Mouse (Mus musculus) layer of hippocampus, adult 2 months (tissue): Measurements from ENCODE around the gene Cd209d. TPM values are rescaled to one million over a fixed set of nuclear protein-coding genes. Genes with fewer than 3 reads are reported as not detected.
"Not testable (repeated sequence)": the region's sequence is repeated elsewhere in the genome, so short reads cannot be mapped to it uniquely, and the experiment has no call there.

Source experiments
- DNase-seq, 2 experiments: peaks; one replicate each; pipeline ENCODE4 v3.0.0; 2022; ENCODE audit warnings: low spot score in 2 of 2
- H3K27ac ChIP-seq: fragments of 200-600 bp; 2 replicates; pipeline ENCODE4 v1.8.1; 2022
- H3K4me3 ChIP-seq: fragments of 200-600 bp; 2 replicates; pipeline ENCODE4 v1.8.1; 2022; ENCODE audit warnings: mild to moderate bottlenecking
- CTCF ChIP-seq: fragments of 200-600 bp; conservative IDR thresholded peaks from 2 replicates; pipeline ENCODE4 v1.8.1; 2022; ENCODE audit warnings: antibody characterized with exemption, mild to moderate bottlenecking, moderate library complexity
- long read RNA-seq, 2 experiments: library from polyadenylated mRNA; stranded (forward); transcript quantifications; one replicate each; pipeline ENCODE4 v2.0.0; 2021; ENCODE audit warnings: borderline mapping rate in 2 of 2
- total RNA-seq, 2 experiments: library from RNA; stranded (reverse); gene quantifications; 2 replicates each; pipeline ENCODE4 v1.2.3; 2021

Gene Cd209d
- not detected for total RNA-seq
- long read RNA-seq, experiment 1 = 0 reads
- long read RNA-seq, experiment 2 = 0 reads

DNA sequence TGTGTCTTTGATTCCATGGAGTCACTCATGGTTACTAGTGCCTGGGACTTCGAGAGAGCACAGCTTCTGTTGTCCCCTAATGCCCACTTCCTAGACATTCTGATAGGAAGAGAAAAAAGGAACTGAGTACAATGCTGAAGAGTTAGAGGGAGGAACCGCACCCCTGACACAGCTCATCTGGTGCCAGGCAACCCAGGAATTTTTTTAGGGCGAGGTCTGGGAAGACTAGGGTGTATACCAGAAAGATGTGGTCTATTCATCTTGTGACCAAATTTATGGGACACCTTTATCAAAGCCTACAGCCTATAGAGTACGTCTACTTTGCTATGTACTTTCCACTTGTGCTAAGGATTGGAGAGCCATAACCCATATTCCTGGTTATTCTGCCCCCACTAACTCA, at the start of gene Cd209d:
Cd209d (minus strand) TSS at position 101 of the 400 bp plus-strand sequence.
- no peak within 1 kb of the TSS for H3K27ac ChIP-seq
- DNase-seq = no peak

DNA sequence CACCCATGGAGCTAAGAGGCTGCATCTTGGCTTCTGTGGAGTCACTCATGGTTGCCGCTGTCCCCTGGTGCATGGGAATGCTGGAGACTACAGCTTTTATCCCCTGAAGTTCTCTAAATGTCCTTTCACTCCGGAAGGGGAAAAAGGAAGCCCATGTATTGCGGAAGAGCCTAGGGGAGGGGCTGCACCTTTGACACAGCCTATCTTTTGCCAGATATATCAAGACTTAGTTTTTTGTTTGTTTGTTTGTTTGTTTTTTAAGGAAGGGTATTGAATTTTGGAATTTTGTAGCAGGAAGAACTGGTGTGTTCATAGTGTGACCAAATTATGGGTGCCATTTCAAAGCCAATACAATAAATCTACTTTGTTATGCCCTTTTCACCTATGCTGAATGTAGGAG, 48.4 kb upstream of the Cd209d start, which contains the start of gene Cd209b:
Cd209b (minus strand) TSS at position 101 of the 400 bp plus-strand sequence.
- no peak for TF ChIP-seq CTCF
- no peak within 1 kb of the TSS for H3K4me3 ChIP-seq
- H3K27ac ChIP-seq = no peak within 1 kb of the TSS
- DNase-seq = no peak

More for the DNA sequence above, at the start of gene Cd209d:
- no peak for TF ChIP-seq CTCF
- no peak within 1 kb of the TSS for H3K4me3 ChIP-seq

DNA sequence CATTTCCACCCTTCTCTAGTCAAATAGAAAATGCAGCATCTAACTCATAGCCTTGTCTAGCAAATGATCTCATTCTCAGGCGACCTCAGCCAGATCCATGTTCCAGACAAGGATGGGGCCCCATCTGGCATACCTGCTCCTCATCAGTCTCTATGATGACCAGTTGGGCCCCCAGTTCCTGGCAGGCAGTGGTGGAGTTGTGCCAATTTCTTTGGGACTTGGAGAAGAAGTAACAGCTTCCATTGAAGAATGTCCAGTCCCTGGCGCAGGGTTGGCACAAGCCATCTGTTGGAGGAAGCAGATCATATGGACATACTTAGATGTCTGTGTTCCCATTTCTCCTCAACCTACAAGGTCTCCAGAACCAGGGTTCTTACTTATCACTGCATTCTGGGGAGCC, 2.2 kb downstream of the Cd209d start:
- no peak overlapping the region for H3K4me3 ChIP-seq
- DNase-seq = no peak
- no peak overlapping the region for H3K27ac ChIP-seq
- TF ChIP-seq CTCF = no peak

DNA sequence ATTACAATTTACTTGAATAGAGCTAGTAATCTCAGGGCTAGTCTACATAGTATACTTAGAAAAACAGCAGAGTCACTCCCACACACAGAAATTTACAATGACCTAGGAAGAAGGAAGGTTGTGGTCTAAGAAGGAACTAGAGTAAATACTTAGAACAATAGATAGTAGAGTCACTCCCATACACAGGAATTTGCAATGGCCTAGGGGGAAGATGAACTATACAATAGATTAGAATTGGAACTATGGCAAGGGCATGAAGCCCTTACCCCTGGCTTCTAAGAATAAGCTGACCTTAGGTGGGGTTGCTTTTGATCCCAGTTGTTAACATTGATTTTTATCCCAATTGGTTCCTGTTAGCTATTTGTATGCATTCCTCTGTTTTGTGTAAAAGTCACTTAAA, 15.6 kb downstream of the Cd209d start:
- not testable (repeated sequence) for H3K4me3 ChIP-seq, DNase-seq, H3K27ac ChIP-seq

DNA sequence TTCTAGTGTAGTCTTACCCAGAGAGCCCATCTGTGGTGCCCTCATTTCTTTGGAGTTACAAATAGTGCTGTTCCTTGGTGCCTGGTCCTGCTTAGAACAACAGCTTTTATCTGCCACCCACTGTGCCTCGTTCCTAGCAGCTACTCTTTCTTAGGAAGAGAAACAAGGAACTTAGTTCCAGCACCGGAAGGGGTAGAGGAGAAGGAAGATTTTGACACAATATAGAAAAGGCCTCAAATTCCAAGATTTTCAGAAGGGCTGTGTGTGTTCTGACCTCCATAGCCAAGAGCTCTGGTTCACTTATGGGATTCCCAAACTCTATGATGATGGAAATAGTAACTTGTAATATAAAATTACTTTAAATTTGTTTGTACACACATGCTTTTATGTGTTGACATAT, 24.1 kb downstream of the Cd209d start, which contains the start of gene Cd209e:
Cd209e (minus strand) TSS at position 101 of the 400 bp plus-strand sequence.
- TF ChIP-seq CTCF = no peak
- Histone ChIP-seq H3K27ac (no peak within 1 kb of the TSS), H3K4me3 (no peak within 1 kb of the TSS)
- DNase-seq = no peak

Other genes starting within 250 kb of the Cd209d start
- 10 to 100 TPM; 43.3 to 55.7 TPM for gene Stxbp2, start 247.6 kb downstream of the Cd209d start, total RNA-seq
- 1 to 10 TPM in 1 of 2 experiments, under 1 TPM in 1; 0.67 to 1.1 TPM for gene Retn, start 222.8 kb downstream of the Cd209d start, total RNA-seq
- not detected for gene Mcemp1, start 212.8 kb downstream of the Cd209d start, total RNA-seq
- gene Fcor, start 206.2 kb downstream of the Cd209d start, total RNA-seq = 10 to 100 TPM; 14.7 to 17.9 TPM
- 10 to 100 TPM; 27.4 to 28.4 TPM for gene Trappc5, start 202.3 kb downstream of the Cd209d start, total RNA-seq
- gene Fcer2a, start 184.4 kb downstream of the Cd209d start, total RNA-seq = not detected
- not detected for gene Clec4g, start 157.9 kb downstream of the Cd209d start, total RNA-seq
- gene Cd209a, start 129.6 kb downstream of the Cd209d start, total RNA-seq = under 1 TPM in 1 of 2 experiments, not detected in 1; 0.41 TPM
- not detected for gene Cd209e, start 24.2 kb downstream of the Cd209d start, total RNA-seq
- under 1 TPM; 0.42 to 0.69 TPM for gene Cd209b, start 48.3 kb upstream of the Cd209d start, total RNA-seq
- under 1 TPM; 0.29 to 0.77 TPM for gene Cd209c, start 76.2 kb upstream of the Cd209d start, total RNA-seq
- gene Cd209f, start 227.3 kb upstream of the Cd209d start, total RNA-seq = under 1 TPM in 1 of 2 experiments, not detected in 1; 0.69 TPM